Mouse (Mus musculus) lung, embryonic 14.5 days (tissue): ENCODE measurements around the gene Spryd3. TPM values are rescaled to one million over a fixed set of nuclear protein-coding genes. Genes with fewer than 3 reads are reported as not detected.

Experiments used
- ATAC-seq: fragments of 200-750 bp; cut with Nextera tagmentation; 2 replicates; pipeline ENCODE4 v1.8.0; 2017; ENCODE audit warnings: mild to moderate bottlenecking, moderate TSS enrichment, moderate library complexity; ENCODE audit not compliant: insufficient read depth
- DNase-seq: peaks from one replicate; pipeline ENCODE4 v3.0.0-alpha.2; 2015
- H3K27ac ChIP-seq: fragments of 300-500 bp; sonication (generic); 2 replicates; pipeline ENCODE4 v1.5.1; 2014; ENCODE audit warnings: low read depth, mild to moderate bottlenecking, moderate library complexity
- H3K27me3 ChIP-seq: fragments of 300-500 bp; sonication (generic); 2 replicates; pipeline ENCODE4 v1.6.1; 2014; ENCODE audit warnings: low read length, control low read depth; ENCODE audit not compliant: insufficient read depth
- H3K36me3 ChIP-seq: fragments of 300-500 bp; sonication (generic); 2 replicates; pipeline ENCODE4 v1.6.1; 2014; ENCODE audit warnings: control low read depth; ENCODE audit not compliant: insufficient read depth
- H3K4me1 ChIP-seq: fragments of 300-500 bp; sonication (generic); 2 replicates; pipeline ENCODE4 v1.6.1; 2014; ENCODE audit warnings: antibody characterized with exemption, control low read depth; ENCODE audit not compliant: insufficient read depth
- H3K4me2 ChIP-seq: fragments of 300-500 bp; sonication (generic); 2 replicates; pipeline ENCODE4 v1.6.1; 2014; ENCODE audit warnings: mild to moderate bottlenecking
- H3K4me3 ChIP-seq: fragments of 300-500 bp; sonication (generic); 2 replicates; pipeline ENCODE4 v1.5.1; 2014; ENCODE audit warnings: low read depth, low read length
- H3K9ac ChIP-seq: fragments of 300-500 bp; sonication (generic); 2 replicates; pipeline ENCODE4 v1.6.1; 2014
- H3K9me3 ChIP-seq: fragments of 300-500 bp; sonication (generic); 2 replicates; pipeline ENCODE4 v1.6.1; 2016; ENCODE audit warnings: low read depth, low read length, control low read depth
- CTCF ChIP-seq: IDR thresholded peaks from 2 replicates; pipeline ENCODE4 v1.5.1; 2016; ENCODE audit warnings: antibody characterized with exemption, low read depth
- WGBS: fragments of 180-500 bp; shearing (Covaris S2); extraction: QIAGEN DNeasy Blood & Tissue Kit; methylation state at CpG from one replicate; pipeline ENCODE4 v1.1.7; 2014; 5-methylcytosine and 5-hydroxymethylcytosine counted together
- polyA plus RNA-seq: library from polyadenylated mRNA; unstranded; fragments of >200 nt; fragmentation: Nextera tagmentation; extraction: Ambion mirVana; gene quantifications from 2 replicates; pipeline ENCODE4 v1.2.1, GENCODE M21; 2014

Spryd3 gene
- polyA plus RNA-seq, result 11.5 and 13.6 TPM in 2 replicates

- TF ChIP-seq CTCF, result no peak
- Histone ChIP-seq H3K4me3 (peak within 1 kb of the TSS; percentile 81), H3K27me3 (no peaks in the 10 kb centered on the region), H3K36me3 (peaks cover 21% of the 10 kb centered on the region), H3K4me2 (peak within 1 kb of the TSS; percentile 68), H3K9ac (peak within 1 kb of the TSS; percentile 72), H3K27ac (peak within 1 kb of the TSS; percentile 71), H3K4me1 (peaks cover 11% of the 10 kb centered on the region; the same call in 1 of the 2 replicates), H3K9me3 (no peaks in the 10 kb centered on the region)
- ATAC-seq (peak; percentile 99), DNase-seq (peak; percentile 96)
- WGBS, result under 1% methylated on average over 50 of the region's 50 CpGs
Measured at GRCm38 (mm10) chr15:102136129-102136758, at the start of gene Spryd3. Spryd3 (minus strand) TSS chr15:102136234.

DNA sequence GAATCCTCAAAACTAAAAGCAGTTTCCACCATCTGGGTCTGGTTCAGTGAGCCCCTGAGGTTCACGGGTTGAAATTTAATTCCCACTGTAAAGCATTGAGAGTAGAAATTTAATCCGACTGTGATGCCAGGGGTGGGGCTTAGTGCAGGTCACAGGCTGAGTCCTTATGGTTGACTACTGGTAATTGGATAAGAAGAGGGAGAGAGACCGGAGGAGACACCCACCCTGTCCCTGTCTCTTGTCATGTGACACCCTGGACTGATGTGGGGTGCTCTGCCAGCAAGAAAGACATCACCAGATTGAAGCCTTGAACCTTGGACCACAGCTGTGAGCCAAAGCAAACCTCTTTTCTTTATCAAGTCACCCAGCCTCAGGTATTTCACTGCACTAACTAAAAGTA is 47.0 kb upstream of the Spryd3 start:
- no peak overlapping the region for H3K4me3 ChIP-seq
- peaks cover 42% of the 10 kb centered on the region; the same call in 1 of the 2 replicates for H3K36me3 ChIP-seq
- WGBS, result 75% methylated on average over 3 of the region's 3 CpGs
- no peak overlapping the region for H3K4me2 ChIP-seq
- TF ChIP-seq CTCF, result no peak
- no peaks in the 10 kb centered on the region for H3K9me3 ChIP-seq
- H3K27ac ChIP-seq, result no peak overlapping the region
- ATAC-seq (no peak), DNase-seq (no peak)
- H3K4me1 ChIP-seq, result no peaks in the 10 kb centered on the region
- H3K27me3 ChIP-seq, result no peaks in the 10 kb centered on the region
- H3K9ac ChIP-seq, result no peak overlapping the region

GRCm38 (mm10) chr15:102179924-102180323 is 43.9 kb upstream of the Spryd3 start:
- H3K9ac ChIP-seq, result no peak overlapping the region
- no peaks in the 10 kb centered on the region for H3K4me1 ChIP-seq
- no peak overlapping the region for H3K4me2 ChIP-seq
- H3K9me3 ChIP-seq, result no peaks in the 10 kb centered on the region
- no peak overlapping the region for H3K27ac ChIP-seq
- no peak for TF ChIP-seq CTCF
- WGBS, result 88% methylated on average over 14 of the region's 14 CpGs
- no peak for DNase-seq
- ATAC-seq, result no peak
- no peak overlapping the region for H3K4me3 ChIP-seq
- peaks cover 41% of the 10 kb centered on the region; the same call in 1 of the 2 replicates for H3K36me3 ChIP-seq
- H3K27me3 ChIP-seq, result no peaks in the 10 kb centered on the region

GRCm38 (mm10) chr15:102179106-102179505 is 43.1 kb upstream of the Spryd3 start:
- Histone ChIP-seq H3K4me2 (no peak overlapping the region), H3K27me3 (no peaks in the 10 kb centered on the region), H3K27ac (no peak overlapping the region), H3K36me3 (peaks cover 38% of the 10 kb centered on the region; the same call in 1 of the 2 replicates), H3K9me3 (no peaks in the 10 kb centered on the region), H3K9ac (no peak overlapping the region), H3K4me3 (no peak overlapping the region), H3K4me1 (no peaks in the 10 kb centered on the region)
- no peak for ATAC-seq
- WGBS, result 78% methylated on average over 9 of the region's 9 CpGs
- no peak for DNase-seq
- no peak for TF ChIP-seq CTCF

DNA sequence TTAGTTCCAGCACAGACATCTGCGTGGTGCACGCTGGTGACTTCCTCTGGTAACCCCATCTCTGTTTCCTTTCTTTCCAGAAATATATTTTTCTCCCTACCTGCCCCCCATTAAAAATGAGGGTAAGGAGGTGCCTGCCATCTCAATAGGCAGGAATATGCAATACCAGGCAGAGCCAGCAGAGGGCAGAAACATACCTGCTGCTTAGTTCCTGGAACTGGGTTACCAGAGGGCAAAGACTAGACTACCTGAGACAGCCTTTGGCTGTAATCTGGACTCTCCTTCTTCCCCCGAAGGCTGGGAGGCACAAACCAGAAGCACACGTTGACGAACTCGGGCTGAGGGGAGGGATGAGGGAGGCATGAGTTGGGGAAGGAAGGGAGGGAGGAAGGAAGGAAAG is 42.2 kb upstream of the Spryd3 start:
- Histone ChIP-seq H3K36me3 (peaks cover 32% of the 10 kb centered on the region; the same call in 1 of the 2 replicates), H3K4me3 (no peak overlapping the region), H3K27me3 (no peaks in the 10 kb centered on the region), H3K27ac (no peak overlapping the region), H3K4me1 (no peaks in the 10 kb centered on the region), H3K9me3 (no peaks in the 10 kb centered on the region), H3K4me2 (no peak overlapping the region), H3K9ac (no peak overlapping the region)
- peak; percentile 86 for DNase-seq
- peak; percentile 91 for TF ChIP-seq CTCF
- ATAC-seq, result no peak
- WGBS, result 19% methylated on average over 6 of the region's 6 CpGs

DNA sequence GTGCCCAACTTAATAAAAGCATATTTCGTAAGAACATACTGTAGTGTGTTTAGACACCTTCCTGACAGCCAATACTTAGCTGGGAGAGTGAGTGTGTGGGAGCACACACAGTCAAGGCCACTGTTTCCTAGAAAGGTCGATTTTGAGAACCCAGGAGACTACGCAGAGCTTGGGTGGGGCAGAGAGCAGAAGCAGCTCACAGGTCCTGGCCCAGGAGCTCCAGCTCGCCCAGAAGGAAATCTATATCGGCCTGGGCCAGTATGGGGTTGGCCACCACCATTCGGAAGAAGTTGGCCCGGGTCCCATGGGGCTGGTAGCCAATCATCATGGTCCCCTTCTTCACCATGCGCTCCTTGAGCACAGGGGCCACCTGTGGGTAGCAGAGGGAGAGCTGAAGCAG is 41.4 kb upstream of the Spryd3 start:
- Histone ChIP-seq H3K4me2 (no peak overlapping the region), H3K36me3 (peaks cover 27% of the 10 kb centered on the region; the same call in 1 of the 2 replicates), H3K4me3 (no peak overlapping the region), H3K9me3 (no peaks in the 10 kb centered on the region), H3K27me3 (no peaks in the 10 kb centered on the region), H3K4me1 (no peaks in the 10 kb centered on the region), H3K9ac (no peak overlapping the region), H3K27ac (no peak overlapping the region)
- DNase-seq (no peak), ATAC-seq (no peak; the same call in 1 of the 2 replicates)
- 80% methylated on average over 8 of the region's 8 CpGs for WGBS
- TF ChIP-seq CTCF, result no peak

DNA sequence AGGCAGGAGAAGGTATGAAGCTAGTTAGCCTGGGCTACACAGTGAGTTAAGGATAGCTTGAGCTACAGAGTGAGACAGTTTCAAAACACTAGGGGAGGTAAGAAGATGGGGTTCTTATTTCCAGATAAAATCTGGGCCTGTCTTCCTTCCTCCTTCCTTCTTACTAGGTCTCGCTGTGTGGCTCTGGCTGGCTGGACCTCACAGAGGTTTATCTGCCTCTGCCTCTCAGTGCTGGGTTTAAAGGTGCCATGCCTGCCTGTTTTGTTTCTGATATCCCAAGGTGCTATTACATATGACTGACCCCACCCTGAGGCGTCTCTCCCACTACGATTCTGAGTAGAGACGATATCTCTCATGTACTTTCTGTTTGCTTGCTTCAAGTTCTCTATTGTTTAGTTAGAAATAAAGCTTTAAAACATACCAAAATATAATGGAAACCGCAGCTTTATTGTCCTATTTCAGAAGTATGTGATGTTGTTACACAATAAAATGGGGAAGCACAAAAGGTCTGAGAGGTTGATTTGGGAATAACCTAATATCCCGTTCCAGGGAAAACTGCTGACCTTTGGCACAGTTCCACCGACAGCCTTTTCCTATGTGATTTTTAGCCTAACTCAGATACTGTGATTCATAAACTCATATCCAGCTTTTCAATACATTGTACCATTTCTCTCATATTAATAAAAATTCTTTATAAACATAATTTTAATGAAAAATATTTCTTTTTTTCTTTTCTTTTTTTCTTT is 40.7 kb upstream of the Spryd3 start:
- H3K9ac ChIP-seq, result no peak overlapping the region
- no peak overlapping the region for H3K4me3 ChIP-seq
- no peak for TF ChIP-seq CTCF
- 80% methylated on average over 7 of the region's 7 CpGs for WGBS
- H3K4me1 ChIP-seq, result no peaks in the 10 kb centered on the region
- DNase-seq, result no peak
- no peaks in the 10 kb centered on the region for H3K9me3 ChIP-seq
- no peak overlapping the region for H3K27ac ChIP-seq
- ATAC-seq, result no peak
- peaks cover 27% of the 10 kb centered on the region; the same call in 1 of the 2 replicates for H3K36me3 ChIP-seq
- H3K4me2 ChIP-seq, result no peak overlapping the region
- H3K27me3 ChIP-seq, result no peaks in the 10 kb centered on the region
